Mouse (Mus musculus): ENCODE results near the gene Pcmt1. TPM values are rescaled to one million over a fixed set of nuclear protein-coding genes. Genes with fewer than 3 reads are reported as not detected.
"Not testable (repeated sequence)": the region's sequence is repeated elsewhere in the genome, so short reads cannot be mapped to it uniquely, and the experiment has no call there.

The Pcmt1 gene
- polyA plus RNA-seq, 1 experiment: 73.9 TPM

DNA sequence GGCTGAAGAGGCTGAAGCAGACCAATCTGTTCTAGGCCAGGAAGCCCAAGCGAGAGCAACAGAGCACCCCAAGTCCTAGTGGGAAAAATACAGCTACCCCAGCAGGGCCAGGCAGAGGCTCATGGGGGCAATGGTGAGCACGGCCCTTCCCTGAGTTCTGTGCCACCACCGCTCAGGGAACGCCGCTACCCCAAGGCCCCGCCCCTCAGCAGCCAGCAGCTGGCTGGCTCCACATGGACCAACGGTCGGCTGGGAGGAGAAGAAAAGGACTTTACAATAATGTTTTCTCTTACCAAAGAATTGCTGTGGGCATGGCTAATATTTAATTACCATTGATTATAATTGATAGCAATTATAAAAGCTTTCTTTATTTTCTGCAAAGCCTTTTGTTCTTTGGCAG is 66.1 kb downstream of the Pcmt1 start:
- Histone ChIP-seq H3K36me3 (ENCODE audit: control insufficient read depth, insufficient read depth, low read length, poor library complexity, severe bottlenecking) (peaks cover 4% of the 10 kb centered on the region; the same call in 1 of the 2 replicates), H3K9ac (ENCODE audit: low read depth, poor library complexity, severe bottlenecking) (no peak overlapping the region), H3K9me3 (replicated peaks; ENCODE audit: control insufficient read depth, insufficient read depth, low read length, poor library complexity, severe bottlenecking) (no peaks in the 10 kb centered on the region), H3K4me3 (ENCODE audit: low read depth, low read length) (peak overlapping the region; percentile 43), H3K4me1 (ENCODE audit: control insufficient read depth, insufficient read depth, low read length) (peaks cover 4% of the 10 kb centered on the region), H3K27ac (ENCODE audit: insufficient read depth, low read length) (0 out of 2 replicates have a peak overlapping the region, but pooled peaks have one; percentile 12), H3K27me3 (ENCODE audit: control insufficient read depth, insufficient read depth, low read length, poor library complexity, severe bottlenecking) (no peaks in the 10 kb centered on the region)
- TF ChIP-seq CTCF (IDR thresholded peaks at IDR 0.05; ENCODE audit: low read depth, low read length): peak; percentile 8
- TF ChIP-seq POLR2A (IDR thresholded peaks at IDR 0.05; ENCODE audit: insufficient read depth, low read length): no peak
- peak; percentile 63 for TF ChIP-seq EP300 (IDR thresholded peaks at IDR 0.05; ENCODE audit: insufficient read depth, low read depth, low read length)

DNA sequence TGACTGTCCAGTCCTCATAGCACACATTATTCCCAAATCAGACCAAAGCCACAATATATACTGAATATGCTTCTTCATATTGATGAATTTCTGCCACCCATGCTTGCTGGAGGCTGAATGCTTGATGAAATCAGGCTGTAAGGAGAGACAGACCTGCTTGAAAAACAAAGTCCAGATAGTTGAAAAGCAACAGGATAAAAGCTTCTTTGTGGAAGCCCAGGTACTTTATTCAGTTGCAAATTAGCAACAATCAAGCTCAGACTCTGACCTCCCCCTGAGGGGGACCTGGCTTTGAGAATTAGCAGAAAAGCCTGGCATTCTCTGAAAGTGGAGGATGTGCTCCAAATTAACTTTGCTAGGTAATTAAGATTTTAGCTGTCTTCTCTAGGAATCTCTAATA is 68.7 kb downstream of the Pcmt1 start:
- not testable (repeated sequence) for H3K4me3 ChIP-seq (ENCODE audit: low read depth, low read length); H3K9ac ChIP-seq (ENCODE audit: low read depth, poor library complexity, severe bottlenecking); H3K27me3 ChIP-seq (ENCODE audit: control insufficient read depth, insufficient read depth, low read length, poor library complexity, severe bottlenecking); H3K9me3 ChIP-seq (replicated peaks; ENCODE audit: control insufficient read depth, insufficient read depth, low read length, poor library complexity, severe bottlenecking); H3K4me1 ChIP-seq (ENCODE audit: control insufficient read depth, insufficient read depth, low read length)
- peaks cover 17% of the 10 kb centered on the region for H3K36me3 ChIP-seq (ENCODE audit: control insufficient read depth, insufficient read depth, low read length, poor library complexity, severe bottlenecking)
- peak overlapping the region; percentile 93 for H3K27ac ChIP-seq (ENCODE audit: insufficient read depth, low read length)

DNA sequence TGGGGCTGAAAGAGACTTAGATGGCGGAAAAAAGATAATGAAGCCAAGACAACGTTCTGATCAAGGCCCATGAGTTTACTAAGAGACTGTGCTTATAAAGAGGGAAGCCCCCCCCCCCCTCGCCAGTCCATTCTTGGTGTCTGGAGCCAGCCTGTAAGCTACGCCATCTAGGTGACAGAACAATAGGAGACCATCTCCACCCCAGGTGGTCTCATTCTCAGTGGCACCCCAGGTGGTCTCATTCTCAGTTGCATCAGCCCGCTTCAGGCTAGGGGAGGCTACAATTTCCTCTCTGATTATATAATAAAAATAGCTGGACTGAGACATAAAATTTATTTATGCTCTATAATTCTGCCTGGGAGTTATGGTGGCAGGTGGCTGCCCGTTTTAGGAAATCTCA is 69.3 kb downstream of the Pcmt1 start:
- Histone ChIP-seq H3K9ac (ENCODE audit: low read depth, poor library complexity, severe bottlenecking) (no peak overlapping the region), H3K9me3 (replicated peaks; ENCODE audit: control insufficient read depth, insufficient read depth, low read length, poor library complexity, severe bottlenecking) (no peaks in the 10 kb centered on the region), H3K36me3 (ENCODE audit: control insufficient read depth, insufficient read depth, low read length, poor library complexity, severe bottlenecking) (peaks cover 17% of the 10 kb centered on the region), H3K4me3 (ENCODE audit: low read depth, low read length) (no peak overlapping the region), H3K4me1 (ENCODE audit: control insufficient read depth, insufficient read depth, low read length) (peaks cover 4% of the 10 kb centered on the region), H3K27ac (ENCODE audit: insufficient read depth, low read length) (peak overlapping the region; percentile 93), H3K27me3 (ENCODE audit: control insufficient read depth, insufficient read depth, low read length, poor library complexity, severe bottlenecking) (no peaks in the 10 kb centered on the region)
- TF ChIP-seq POLR2A (IDR thresholded peaks at IDR 0.05; ENCODE audit: insufficient read depth, low read length): no peak
- peak; percentile 87 for TF ChIP-seq EP300 (IDR thresholded peaks at IDR 0.05; ENCODE audit: insufficient read depth, low read depth, low read length)

DNA sequence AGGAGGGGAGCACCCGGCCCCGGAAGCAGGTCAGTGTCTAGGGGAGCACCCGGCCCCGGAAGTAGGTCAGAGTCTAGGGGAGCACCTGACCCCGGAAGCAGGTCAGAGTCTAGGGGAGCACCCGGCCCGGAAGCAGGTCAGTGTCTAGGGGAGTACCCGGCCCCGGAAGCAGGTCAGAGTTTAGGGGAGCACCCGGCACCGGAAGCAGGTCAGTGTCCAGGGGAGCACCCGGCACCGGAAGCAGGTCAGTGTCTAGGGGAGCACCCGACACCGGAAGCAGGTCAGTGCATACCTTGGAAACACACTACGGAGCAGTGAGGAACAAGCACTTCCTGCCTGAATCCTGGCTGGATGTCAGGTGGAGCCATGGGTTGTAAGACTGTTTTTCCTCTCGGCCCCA is 72.3 kb downstream of the Pcmt1 start:
- no peak for TF ChIP-seq CTCF (IDR thresholded peaks at IDR 0.05; ENCODE audit: low read depth, low read length)
- TF ChIP-seq POLR2A (IDR thresholded peaks at IDR 0.05; ENCODE audit: insufficient read depth, low read length): no peak
- no peak for TF ChIP-seq EP300 (IDR thresholded peaks at IDR 0.05; ENCODE audit: insufficient read depth, low read depth, low read length)
- Histone ChIP-seq H3K9ac (ENCODE audit: low read depth, poor library complexity, severe bottlenecking) (no peak overlapping the region), H3K4me1 (ENCODE audit: control insufficient read depth, insufficient read depth, low read length) (peaks cover 4% of the 10 kb centered on the region), H3K27ac (ENCODE audit: insufficient read depth, low read length) (no peak overlapping the region), H3K36me3 (ENCODE audit: control insufficient read depth, insufficient read depth, low read length, poor library complexity, severe bottlenecking) (peaks cover 22% of the 10 kb centered on the region), H3K27me3 (ENCODE audit: control insufficient read depth, insufficient read depth, low read length, poor library complexity, severe bottlenecking) (no peaks in the 10 kb centered on the region), H3K9me3 (replicated peaks; ENCODE audit: control insufficient read depth, insufficient read depth, low read length, poor library complexity, severe bottlenecking) (no peaks in the 10 kb centered on the region), H3K4me3 (ENCODE audit: low read depth, low read length) (no peak overlapping the region)

DNA sequence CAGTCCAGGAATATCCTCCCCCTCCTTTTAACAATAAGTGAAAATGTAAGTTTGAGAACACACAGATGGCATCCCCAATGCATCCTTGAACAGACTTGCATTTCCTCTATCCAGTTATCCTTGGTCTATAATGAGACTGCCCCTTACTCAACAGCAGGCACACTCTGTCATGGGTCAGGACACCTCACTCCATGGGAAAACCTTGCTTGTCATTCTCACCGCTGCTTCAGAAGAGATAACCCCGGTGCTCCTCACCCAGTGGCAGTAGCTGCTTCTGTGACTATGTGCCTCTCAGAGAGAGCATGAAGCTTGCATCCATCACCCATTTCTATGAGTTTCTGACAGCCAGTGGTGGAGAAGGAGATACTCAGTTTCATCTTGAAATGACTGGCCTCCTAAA is 74.5 kb downstream of the Pcmt1 start:
- Histone ChIP-seq H3K27ac (ENCODE audit: insufficient read depth, low read length) (no peak overlapping the region), H3K27me3 (ENCODE audit: control insufficient read depth, insufficient read depth, low read length, poor library complexity, severe bottlenecking) (no peaks in the 10 kb centered on the region), H3K9ac (ENCODE audit: low read depth, poor library complexity, severe bottlenecking) (no peak overlapping the region), H3K36me3 (ENCODE audit: control insufficient read depth, insufficient read depth, low read length, poor library complexity, severe bottlenecking) (peaks cover 22% of the 10 kb centered on the region), H3K9me3 (replicated peaks; ENCODE audit: control insufficient read depth, insufficient read depth, low read length, poor library complexity, severe bottlenecking) (no peaks in the 10 kb centered on the region), H3K4me1 (ENCODE audit: control insufficient read depth, insufficient read depth, low read length) (peaks cover 3% of the 10 kb centered on the region), H3K4me3 (ENCODE audit: low read depth, low read length) (no peak overlapping the region)
- TF ChIP-seq EP300 (IDR thresholded peaks at IDR 0.05; ENCODE audit: insufficient read depth, low read depth, low read length) (no peak), CTCF (IDR thresholded peaks at IDR 0.05; ENCODE audit: low read depth, low read length) (no peak), POLR2A (IDR thresholded peaks at IDR 0.05; ENCODE audit: insufficient read depth, low read length) (no peak)

DNA sequence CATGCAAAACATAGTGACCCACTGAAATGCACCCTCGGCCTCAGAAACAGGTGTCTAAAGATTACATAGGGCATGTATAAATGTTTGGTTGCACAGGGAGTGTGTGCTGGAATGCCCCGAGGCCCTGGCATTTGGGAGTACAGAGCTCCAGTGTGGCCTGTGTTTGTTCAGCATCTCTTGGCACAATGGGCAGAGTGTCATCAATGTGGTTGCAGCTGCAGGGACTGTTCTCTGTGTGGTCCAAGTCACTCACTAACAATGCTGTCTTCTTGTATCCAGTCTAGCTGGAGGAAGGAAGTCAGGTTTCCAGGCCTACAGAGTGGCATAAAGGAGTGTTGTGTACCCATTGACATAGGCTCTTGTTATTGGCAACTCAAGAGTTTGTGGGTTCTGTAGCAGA is 75.8 kb downstream of the Pcmt1 start:
- Histone ChIP-seq H3K4me1 (ENCODE audit: control insufficient read depth, insufficient read depth, low read length) (no peaks in the 10 kb centered on the region), H3K9ac (ENCODE audit: low read depth, poor library complexity, severe bottlenecking) (no peak overlapping the region), H3K36me3 (ENCODE audit: control insufficient read depth, insufficient read depth, low read length, poor library complexity, severe bottlenecking) (peaks cover 21% of the 10 kb centered on the region), H3K4me3 (ENCODE audit: low read depth, low read length) (no peak overlapping the region), H3K27ac (ENCODE audit: insufficient read depth, low read length) (no peak overlapping the region), H3K9me3 (replicated peaks; ENCODE audit: control insufficient read depth, insufficient read depth, low read length, poor library complexity, severe bottlenecking) (no peaks in the 10 kb centered on the region), H3K27me3 (ENCODE audit: control insufficient read depth, insufficient read depth, low read length, poor library complexity, severe bottlenecking) (no peaks in the 10 kb centered on the region)
- TF ChIP-seq POLR2A (IDR thresholded peaks at IDR 0.05; ENCODE audit: insufficient read depth, low read length): no peak
- no peak for TF ChIP-seq EP300 (IDR thresholded peaks at IDR 0.05; ENCODE audit: insufficient read depth, low read depth, low read length)
- no peak for TF ChIP-seq CTCF (IDR thresholded peaks at IDR 0.05; ENCODE audit: low read depth, low read length)
